Mouse (Mus musculus) forebrain, postnatal 0 days (tissue): ENCODE data around the gene Impdh1. TPM values are rescaled to one million over a fixed set of nuclear protein-coding genes. Genes with fewer than 3 reads are reported as not detected.
"Not testable (repeated sequence)": the region's sequence is repeated elsewhere in the genome, so short reads cannot be mapped to it uniquely, and the experiment has no call there.

Experiments
- ATAC-seq: fragments of 200-750 bp; cut with Nextera tagmentation; 2 replicates; pipeline ENCODE4 v1.8.0; 2017; ENCODE audit warnings: mild to moderate bottlenecking, moderate library complexity
- DNase-seq: peaks from one replicate; pipeline ENCODE4 v3.0.0-alpha.2; 2015
- H3K27ac ChIP-seq: fragments of 300-500 bp; sonication (generic); 2 replicates; pipeline ENCODE4 v1.5.1; 2014; ENCODE audit warnings: low read depth, mild to moderate bottlenecking, antibody characterized with exemption, low read length, moderate library complexity, mixed read lengths
- H3K27me3 ChIP-seq: fragments of 300-500 bp; sonication (generic); 2 replicates; pipeline ENCODE4 v1.6.1; 2014; ENCODE audit warnings: mild to moderate bottlenecking, low read length, mixed read lengths; ENCODE audit not compliant: insufficient read depth
- H3K36me3 ChIP-seq: fragments of 300-500 bp; sonication (generic); 2 replicates; pipeline ENCODE4 v1.6.1; 2014; ENCODE audit warnings: mild to moderate bottlenecking, moderate library complexity; ENCODE audit not compliant: insufficient read depth
- H3K4me1 ChIP-seq: fragments of 300-500 bp; sonication (generic); 2 replicates; pipeline ENCODE4 v1.6.1; 2014; ENCODE audit warnings: antibody characterized with exemption; ENCODE audit not compliant: insufficient read depth
- H3K4me2 ChIP-seq: fragments of 300-500 bp; sonication (generic); 2 replicates; pipeline ENCODE4 v1.6.1; 2014; ENCODE audit warnings: low read depth, mild to moderate bottlenecking, moderate library complexity
- H3K4me3 ChIP-seq: fragments of 300-500 bp; sonication (generic); 2 replicates; pipeline ENCODE4 v1.5.1; 2014; ENCODE audit warnings: low read depth, low read length, mixed read lengths
- H3K9ac ChIP-seq: fragments of 300-500 bp; sonication (generic); 2 replicates; pipeline ENCODE4 v1.6.1; 2014; ENCODE audit warnings: mild to moderate bottlenecking
- H3K9me3 ChIP-seq: fragments of 300-500 bp; sonication (generic); 2 replicates; pipeline ENCODE4 v1.6.1; 2016; ENCODE audit warnings: low read length
- CTCF ChIP-seq: sonication (generic); IDR thresholded peaks from 2 replicates; pipeline ENCODE4 v1.5.1; 2016; ENCODE audit warnings: antibody characterized with exemption, control low read depth, low read depth
- WGBS: fragments of 180-500 bp; shearing (Covaris S2); extraction: QIAGEN DNeasy Blood & Tissue Kit; methylation state at CpG from one replicate; pipeline ENCODE4 v1.1.7; 2014; 5-methylcytosine and 5-hydroxymethylcytosine counted together
- polyA plus RNA-seq: library from polyadenylated mRNA; unstranded; fragments of >200 nt; fragmentation: Nextera tagmentation; extraction: Ambion mirVana; gene quantifications from 2 replicates; pipeline ENCODE4 v1.2.1, GENCODE M21; 2015
- total RNA-seq: library from RNA; depleted of rRNA; stranded (reverse); fragments of >200 nt; gene quantifications from 2 replicates; pipeline ENCODE4 v1.2.3, GENCODE M21; 2014

Impdh1 gene
- total and polyA plus RNA-seq, 2 experiments from 2014 or later: 27.2 to 65.9 TPM

DNA sequence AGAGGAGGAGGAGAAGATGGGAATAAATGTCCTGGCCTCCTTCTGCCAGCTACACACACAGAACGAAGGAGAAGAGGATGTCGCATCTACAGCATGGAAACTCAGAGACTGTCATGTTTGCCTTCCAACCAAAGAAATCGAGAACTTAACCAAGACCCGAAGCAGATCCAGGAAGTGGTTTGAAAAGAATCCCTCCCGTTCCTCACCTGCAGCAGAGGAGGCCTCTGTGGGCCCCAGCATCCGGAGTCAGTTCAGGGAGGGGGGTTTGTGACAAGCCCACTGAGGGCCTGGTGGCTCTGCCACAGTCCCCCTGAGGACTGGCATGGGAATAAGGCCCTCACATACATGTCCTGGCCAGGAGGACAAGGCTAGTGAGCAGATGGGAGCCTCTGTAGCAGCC is 16.2 kb upstream of the Impdh1 start:
- Histone ChIP-seq H3K36me3 (no peaks in the 10 kb centered on the region), H3K4me2 (no peak overlapping the region), H3K27me3 (no peaks in the 10 kb centered on the region), H3K9me3 (no peaks in the 10 kb centered on the region), H3K4me3 (no peak overlapping the region), H3K27ac (no peak overlapping the region), H3K9ac (no peak overlapping the region), H3K4me1 (no peaks in the 10 kb centered on the region)
- ATAC-seq (no peak), DNase-seq (no peak)
- 80% methylated on average over 6 of the region's 6 CpGs for WGBS
- no peak for TF ChIP-seq CTCF

GRCm38 (mm10) chr6:29231799-29232198 is 15.6 kb upstream of the Impdh1 start:
- no peaks in the 10 kb centered on the region for H3K27me3 ChIP-seq
- H3K4me2 ChIP-seq: no peak overlapping the region
- no peak for ATAC-seq
- WGBS: 85% methylated on average over 3 of the region's 3 CpGs
- H3K9me3 ChIP-seq: no peaks in the 10 kb centered on the region
- no peaks in the 10 kb centered on the region for H3K4me1 ChIP-seq
- H3K27ac ChIP-seq: no peak overlapping the region
- DNase-seq: no peak
- TF ChIP-seq CTCF: no peak
- no peak overlapping the region for H3K9ac ChIP-seq
- H3K36me3 ChIP-seq: no peaks in the 10 kb centered on the region
- no peak overlapping the region for H3K4me3 ChIP-seq

DNA sequence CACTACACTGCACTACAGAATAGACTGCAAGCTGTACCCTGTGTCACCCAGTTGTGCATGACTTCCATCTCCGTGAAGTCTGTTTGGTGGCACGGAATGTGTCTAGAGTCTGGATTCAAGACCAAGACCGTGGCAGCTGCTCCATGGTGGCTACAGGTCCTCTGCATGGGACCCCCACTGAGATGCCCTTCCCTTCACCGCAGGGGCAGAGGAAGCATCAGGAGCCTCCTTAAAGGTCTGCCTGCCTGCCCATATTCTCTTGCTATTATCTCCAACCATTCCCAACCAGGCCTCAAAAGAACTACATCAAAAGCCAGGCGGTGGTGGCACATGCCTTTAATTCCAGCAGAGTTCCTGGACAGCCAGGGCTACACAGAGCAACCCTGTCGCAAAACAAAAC is 14.2 kb upstream of the Impdh1 start:
- no peak for ATAC-seq
- WGBS: 68% methylated on average over 6 of the region's 6 CpGs
- H3K36me3 ChIP-seq: no peaks in the 10 kb centered on the region
- H3K27me3 ChIP-seq: no peaks in the 10 kb centered on the region
- H3K4me2 ChIP-seq: no peak overlapping the region
- no peak overlapping the region for H3K27ac ChIP-seq
- no peak overlapping the region for H3K4me3 ChIP-seq
- H3K9me3 ChIP-seq: no peaks in the 10 kb centered on the region
- TF ChIP-seq CTCF: no peak
- H3K9ac ChIP-seq: no peak overlapping the region
- no peak for DNase-seq
- no peaks in the 10 kb centered on the region for H3K4me1 ChIP-seq

GRCm38 (mm10) chr6:29229265-29229913 is 13.2 kb upstream of the Impdh1 start:
- 90% methylated on average over 6 of the region's 6 CpGs for WGBS

GRCm38 (mm10) chr6:29217717-29218116 is 1.6 kb upstream of the Impdh1 start:
- H3K9ac ChIP-seq: not testable (repeated sequence)

More at GRCm38 (mm10) chr6:29229265-29229913, 13.2 kb upstream of the Impdh1 start:
- ATAC-seq (peak; percentile 43), DNase-seq (no peak)
- no peaks in the 10 kb centered on the region for H3K9me3 ChIP-seq
- no peaks in the 10 kb centered on the region for H3K27me3 ChIP-seq
- no peak for TF ChIP-seq CTCF
- H3K27ac ChIP-seq: no peak overlapping the region
- H3K4me3 ChIP-seq: no peak overlapping the region
- H3K4me1 ChIP-seq: no peaks in the 10 kb centered on the region
- H3K4me2 ChIP-seq: no peak overlapping the region
- no peaks in the 10 kb centered on the region for H3K36me3 ChIP-seq
- no peak overlapping the region for H3K9ac ChIP-seq

GRCm38 (mm10) chr6:29215181-29215580 is 983 bp downstream of the Impdh1 start:
- 13% methylated on average over 9 of the region's 9 CpGs for WGBS
- Histone ChIP-seq H3K27ac (no peak overlapping the region), H3K9ac (no peak overlapping the region; the same call in 1 of the 2 replicates), H3K9me3 (no peaks in the 10 kb centered on the region), H3K4me1 (peaks cover 10% of the 10 kb centered on the region; the same call in 1 of the 2 replicates), H3K36me3 (no peaks in the 10 kb centered on the region), H3K4me2 (peak overlapping the region; percentile 96), H3K4me3 (peak overlapping the region; percentile 72), H3K27me3 (no peaks in the 10 kb centered on the region)
- no peak for TF ChIP-seq CTCF
- ATAC-seq (no peak), DNase-seq (no peak)

More at GRCm38 (mm10) chr6:29217717-29218116, 1.6 kb upstream of the Impdh1 start:
- not testable (repeated sequence) for H3K4me3 ChIP-seq, DNase-seq, H3K4me2 ChIP-seq, ATAC-seq, H3K27me3 ChIP-seq, H3K9me3 ChIP-seq, H3K27ac ChIP-seq, H3K36me3 ChIP-seq, H3K4me1 ChIP-seq
- WGBS: 96% methylated on average over 2 of the region's 3 CpGs

DNA sequence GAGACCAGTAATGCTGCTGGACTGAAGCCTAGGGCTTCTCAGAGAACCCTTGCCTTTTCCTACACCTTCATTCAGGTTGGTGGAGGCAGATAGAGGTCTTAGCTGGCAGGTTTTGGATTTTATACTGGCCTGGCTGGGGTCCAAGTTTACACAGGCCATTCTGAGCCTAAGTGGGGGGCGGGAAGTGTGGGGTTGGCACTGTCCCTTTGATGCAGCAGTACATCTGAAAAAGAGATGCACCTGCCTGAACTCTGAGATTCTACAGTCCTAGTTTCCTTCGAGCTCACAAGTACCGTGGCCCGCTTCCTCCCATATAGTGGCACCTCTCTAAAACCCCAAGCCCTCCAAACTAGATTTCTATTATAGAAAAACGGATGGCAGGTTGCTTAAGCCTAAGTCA is 1.4 kb downstream of the Impdh1 start:
- ATAC-seq (no peak), DNase-seq (no peak)
- H3K36me3 ChIP-seq: no peaks in the 10 kb centered on the region
- H3K4me2 ChIP-seq: peak overlapping the region; percentile 96
- H3K9ac ChIP-seq: no peak overlapping the region
- no peaks in the 10 kb centered on the region for H3K9me3 ChIP-seq
- TF ChIP-seq CTCF: no peak
- H3K27ac ChIP-seq: no peak overlapping the region
- no peak overlapping the region for H3K4me3 ChIP-seq
- WGBS: 40% methylated on average over 5 of the region's 5 CpGs
- no peaks in the 10 kb centered on the region for H3K27me3 ChIP-seq
- peaks cover 10% of the 10 kb centered on the region; the same call in 1 of the 2 replicates for H3K4me1 ChIP-seq
